Mouse (Mus musculus): ENCODE data around the gene Pdik1l. TPM values are rescaled to one million over a fixed set of nuclear protein-coding genes. Genes with fewer than 3 reads are reported as not detected.

The Pdik1l gene
- total RNA-seq, 1 experiment from 2014 or later = 15.5 TPM

DNA sequence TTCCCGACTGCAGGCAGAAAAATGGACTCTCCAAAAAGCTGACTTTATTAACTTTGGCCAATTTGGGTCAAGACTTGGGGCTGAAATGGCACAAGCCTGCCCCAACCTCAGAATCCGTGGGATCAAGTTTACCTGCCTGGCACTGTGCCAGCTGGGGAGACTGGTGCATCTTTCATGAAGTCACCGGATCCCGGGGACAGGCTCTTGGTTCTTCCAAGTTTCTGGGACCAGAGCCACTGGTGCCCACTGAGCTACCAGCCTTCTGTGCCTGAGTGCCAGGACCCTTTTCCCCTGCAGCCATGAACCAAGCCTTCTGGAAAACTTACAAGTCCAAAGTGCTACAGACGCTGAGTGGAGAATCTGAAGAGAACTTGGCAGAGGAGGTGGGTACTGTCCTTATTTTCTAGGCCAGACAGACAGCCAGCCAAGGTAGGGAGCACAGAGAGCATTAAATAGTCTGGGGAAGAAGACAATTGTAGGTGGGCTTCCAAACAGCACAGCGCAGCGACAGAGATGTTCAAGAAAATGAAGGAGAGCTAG lies 40.9 kb downstream of the Pdik1l start, which contains the start of gene Gm30191:
Gene Gm30191, plus strand, starts transcription at position 217 of the 540 bp plus-strand sequence.
- no peak for ATAC-seq (ENCODE audit: extremely low read depth, insufficient number of reproducible peaks, low FRiP score, poor library complexity, severe bottlenecking)

- no peak for ATAC-seq (ENCODE audit: extremely low read depth, insufficient number of reproducible peaks, low FRiP score, poor library complexity, severe bottlenecking)
Observed at GRCm38 (mm10) chr4:134246256-134246655, 41.4 kb downstream of the Pdik1l start.

DNA sequence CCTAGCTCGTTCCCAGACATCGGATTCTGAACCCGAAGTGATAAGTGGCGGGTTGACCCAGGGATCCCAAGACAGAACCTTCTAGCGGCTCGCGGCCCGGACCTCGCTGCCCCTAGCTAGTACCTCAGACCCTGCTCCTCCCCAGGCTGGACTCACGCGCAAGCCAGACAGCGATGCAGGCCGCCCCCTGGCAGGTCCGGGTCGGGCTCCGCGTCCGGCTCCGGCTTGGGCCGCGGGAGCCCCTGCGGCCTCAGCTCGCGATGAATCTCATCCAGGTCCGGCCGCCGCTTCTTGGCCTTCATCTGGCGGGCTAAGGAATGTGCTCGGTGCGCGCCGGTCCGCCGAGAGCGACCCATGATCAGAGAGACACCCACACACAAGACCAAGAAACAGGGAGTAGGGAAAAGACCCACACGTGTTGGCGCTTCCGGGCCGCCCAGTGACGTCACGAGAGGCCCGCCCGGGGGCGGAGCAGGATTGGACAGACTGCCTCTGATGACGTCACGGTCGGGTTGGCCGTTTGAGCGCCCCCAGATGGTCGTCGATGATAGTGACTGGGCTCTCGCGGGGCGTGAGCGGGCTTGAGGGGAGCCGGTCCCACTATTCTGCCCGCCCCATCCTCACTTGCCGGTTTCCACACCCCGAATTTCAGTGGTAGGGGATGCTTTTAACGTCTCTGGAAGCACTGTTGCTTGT lies 42.4 kb downstream of the Pdik1l start, which contains the start of gene Zfp593:
Gene Zfp593, minus strand, starts transcription at position 445 of the 696 bp plus-strand sequence.
- ATAC-seq (ENCODE audit: extremely low read depth, insufficient number of reproducible peaks, low FRiP score, poor library complexity, severe bottlenecking) = peak; percentile 81

DNA sequence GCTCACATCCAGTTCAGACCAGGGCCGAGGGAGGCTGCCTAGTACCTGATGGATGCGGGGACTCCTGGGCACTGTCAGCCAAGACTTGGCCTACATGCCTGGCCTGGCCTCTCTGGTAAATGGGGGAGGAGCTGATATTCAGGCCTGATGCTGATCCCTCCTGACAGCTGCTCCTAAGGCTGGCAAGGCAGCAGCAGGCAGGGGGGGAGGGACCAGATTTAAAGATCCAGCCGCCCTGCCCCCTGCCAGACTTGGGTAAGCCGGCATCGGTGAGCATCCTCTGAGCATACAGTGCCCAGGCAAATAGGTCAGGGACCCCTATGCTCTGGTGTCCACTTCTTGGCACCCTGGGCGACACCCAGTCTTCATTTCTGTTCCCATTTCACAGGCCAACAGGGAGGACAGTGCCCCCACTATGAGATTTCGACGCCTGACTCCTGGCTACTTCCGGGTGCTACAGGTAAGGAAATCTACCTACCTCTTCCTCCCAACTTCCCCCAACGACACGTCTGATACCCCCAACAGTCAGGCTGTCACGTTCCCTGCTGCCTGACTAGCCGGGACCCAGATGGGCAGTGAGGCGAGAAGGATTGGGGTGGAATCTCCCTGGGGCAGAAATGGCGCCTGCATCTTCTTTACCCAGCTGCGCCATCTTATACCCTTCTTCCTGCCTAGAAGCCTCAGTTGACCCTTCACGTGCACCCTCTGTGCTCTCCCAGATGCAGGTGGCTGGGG lies 44.0 kb downstream of the Pdik1l start, which contains the start of gene E130218I03Rik:
Gene E130218I03Rik, plus strand, starts transcription at position 147 of the 735 bp plus-strand sequence.
- ATAC-seq (ENCODE audit: extremely low read depth, insufficient number of reproducible peaks, low FRiP score, poor library complexity, severe bottlenecking) = no peak

DNA sequence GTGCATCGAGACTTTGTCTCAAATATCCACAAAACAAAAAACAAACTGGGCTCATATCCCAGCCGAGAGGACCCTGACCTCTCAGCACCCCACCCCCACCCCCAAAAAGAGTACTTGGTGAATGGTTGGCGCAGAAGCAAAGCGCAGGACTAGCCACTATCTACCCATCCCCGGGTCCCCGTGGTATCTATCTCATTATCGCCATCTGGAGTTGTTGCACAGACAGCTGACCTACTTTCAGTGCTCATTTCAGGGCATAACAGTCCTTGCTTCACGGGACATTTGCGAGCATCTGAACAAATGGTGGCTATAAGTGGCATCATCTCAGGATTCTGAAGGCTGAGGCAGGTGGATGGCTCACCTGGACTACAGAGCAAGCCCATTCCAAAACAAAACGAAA lies 49.0 kb downstream of the Pdik1l start:
- no peak for ATAC-seq (ENCODE audit: extremely low read depth, insufficient number of reproducible peaks, low FRiP score, poor library complexity, severe bottlenecking)

- no peak for ATAC-seq (ENCODE audit: extremely low read depth, insufficient number of reproducible peaks, low FRiP score, poor library complexity, severe bottlenecking)
Observed at GRCm38 (mm10) chr4:134238279-134238651, 49.4 kb downstream of the Pdik1l start, which contains the start of gene Cnksr1. Gene Cnksr1 (minus strand): TSS chr4:134238399.

DNA sequence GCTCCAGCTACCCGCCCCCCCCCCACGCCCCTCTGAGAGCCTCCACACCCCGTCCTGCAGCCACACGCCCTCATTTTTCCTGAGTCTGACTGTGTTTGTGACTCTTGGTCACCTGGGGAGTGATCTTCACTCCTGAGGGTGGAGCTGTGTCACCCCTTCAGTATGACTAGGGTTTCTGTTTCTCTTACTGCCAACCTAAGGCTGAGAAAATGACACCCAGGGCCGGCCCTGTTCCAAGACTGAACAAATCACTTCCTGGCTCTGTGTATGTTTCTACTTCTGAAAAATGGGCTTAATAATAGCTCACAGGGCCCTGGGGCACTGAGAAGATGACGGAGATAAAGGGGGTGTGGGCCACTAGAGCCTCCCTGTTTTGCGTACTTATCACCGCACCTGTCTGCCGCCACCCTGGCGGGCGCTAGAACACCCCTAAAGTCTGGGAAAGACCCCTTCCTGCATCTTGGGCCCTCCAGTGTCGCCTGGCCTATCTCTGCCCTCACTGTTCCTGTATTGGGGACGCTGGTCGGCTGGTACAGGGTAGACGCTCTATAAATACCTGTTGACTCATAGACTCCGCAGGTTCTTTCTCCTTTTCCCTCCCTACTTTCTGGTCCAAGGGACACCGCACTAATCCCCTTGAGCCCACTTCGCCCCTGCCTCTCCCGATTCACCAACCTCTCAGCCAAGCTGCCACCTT lies 50.0 kb downstream of the Pdik1l start:
- no peak for ATAC-seq (ENCODE audit: extremely low read depth, insufficient number of reproducible peaks, low FRiP score, poor library complexity, severe bottlenecking)

DNA sequence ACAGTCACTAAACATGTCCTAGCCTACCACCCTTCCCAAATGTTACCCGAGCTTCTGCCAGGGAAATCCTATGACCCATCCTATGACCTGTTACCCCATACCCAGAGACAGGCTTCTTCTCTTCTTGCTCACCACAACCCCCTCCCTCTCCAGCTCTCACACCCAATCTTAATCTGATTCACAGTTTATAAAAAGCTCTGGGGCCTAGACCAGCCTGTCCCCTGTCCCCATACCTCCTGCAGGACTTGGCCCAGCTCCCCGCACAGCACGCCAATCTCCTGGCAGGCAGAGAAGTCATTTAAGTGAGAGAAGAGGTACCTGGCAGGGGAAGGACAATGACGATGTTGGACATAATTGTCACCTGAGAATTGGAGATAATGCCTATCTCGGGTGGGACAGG lies 52.8 kb downstream of the Pdik1l start:
- ATAC-seq (ENCODE audit: extremely low read depth, insufficient number of reproducible peaks, low FRiP score, poor library complexity, severe bottlenecking) = no peak

- ATAC-seq (ENCODE audit: extremely low read depth, insufficient number of reproducible peaks, low FRiP score, poor library complexity, severe bottlenecking) = no peak
Observed at GRCm38 (mm10) chr4:134230431-134230830, 57.3 kb downstream of the Pdik1l start.

DNA sequence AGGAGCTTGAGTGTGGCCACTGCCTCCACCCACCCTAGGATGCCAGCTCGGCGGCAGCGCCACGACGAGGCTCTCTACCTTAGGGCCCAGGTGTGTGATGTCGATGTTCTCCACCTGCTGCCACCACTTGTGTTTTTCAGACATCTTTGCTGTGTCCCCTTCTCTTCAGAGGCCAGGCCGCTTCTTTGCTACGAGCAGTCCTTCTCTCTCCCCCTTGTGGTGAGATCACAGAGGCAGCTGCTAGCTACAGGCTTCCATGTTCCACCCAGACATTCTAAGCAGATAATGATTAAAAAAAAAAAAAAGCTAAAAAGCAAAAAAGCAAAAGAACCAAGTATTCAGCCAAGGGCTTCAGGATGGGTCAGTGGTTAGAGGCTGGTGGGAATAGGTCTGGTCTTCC lies 60.5 kb downstream of the Pdik1l start, which contains the start of gene Catsper4:
Gene Catsper4, minus strand, starts transcription at position 190 of the 400 bp plus-strand sequence.
- no peak for ATAC-seq (ENCODE audit: extremely low read depth, insufficient number of reproducible peaks, low FRiP score, poor library complexity, severe bottlenecking)

Other genes starting within 250 kb of the Pdik1l start
- gene Zfp683, start 234.1 kb downstream of the Pdik1l start, total RNA-seq (2017) = 0.58 TPM in 1 of 2 replicates, not detected in the other
- 4.2 and 7.4 TPM in 2 replicates for gene Crybg2, start 227.1 kb downstream of the Pdik1l start, total RNA-seq (2017)
- 2,308 and 2,325 TPM in 2 replicates for gene Cd52, start 192.8 kb downstream of the Pdik1l start, total RNA-seq (2017)
- 15.0 and 22.1 TPM in 2 replicates for gene Ubxn11, start 185.3 kb downstream of the Pdik1l start, total RNA-seq (2017)
- 471 and 477 TPM in 2 replicates for gene Sh3bgrl3, start 159.1 kb downstream of the Pdik1l start, total RNA-seq (2017)
- 26.5 and 38.3 TPM in 2 replicates for gene Cep85, start 100.8 kb downstream of the Pdik1l start, total RNA-seq (2017)
- not detected in 2 replicates for gene Gm7534, start 84.9 kb downstream of the Pdik1l start, total RNA-seq (2017)
- not detected in 2 replicates for gene Catsper4, start 60.5 kb downstream of the Pdik1l start, total RNA-seq (2017)
- gene Cnksr1, start 49.5 kb downstream of the Pdik1l start, total RNA-seq (2017) = 0.58 and 0.98 TPM in 2 replicates
- 0.47 TPM in 1 of 2 replicates, not detected in the other for gene E130218I03Rik, start 44.2 kb downstream of the Pdik1l start, total RNA-seq (2017)
- 3.6 and 5.7 TPM in 2 replicates for gene Zfp593, start 42.3 kb downstream of the Pdik1l start, total RNA-seq (2017)
- not detected in 2 replicates for gene Gm30191, start 41.0 kb downstream of the Pdik1l start, total RNA-seq (2017)
- not detected in 2 replicates for gene Grrp1, start 33.8 kb downstream of the Pdik1l start, total RNA-seq (2017)
- not detected in 2 replicates for gene Trim63, start 27.2 kb upstream of the Pdik1l start, total RNA-seq (2017)
- not detected in 2 replicates for gene Slc30a2, start 55.3 kb upstream of the Pdik1l start, total RNA-seq (2017)
- 0.86 and 1.3 TPM in 2 replicates for gene Extl1, start 96.0 kb upstream of the Pdik1l start, total RNA-seq (2017)
- 0.12 and 0.74 TPM in 2 replicates for gene Pafah2, start 108.4 kb upstream of the Pdik1l start, total RNA-seq (2017)
- gene Stmn1, start 180.4 kb upstream of the Pdik1l start, total RNA-seq (2017) = 9.9 and 16.6 TPM in 2 replicates
- gene Paqr7, start 208.8 kb upstream of the Pdik1l start, total RNA-seq (2017) = 3.5 and 3.7 TPM in 2 replicates
- gene Aunip, start 223.1 kb upstream of the Pdik1l start, total RNA-seq (2017) = not detected in 2 replicates
- 37.7 and 39.2 TPM in 2 replicates for gene Mtfr1l, start 247.5 kb upstream of the Pdik1l start, total RNA-seq (2017)

Measured in neutrophil, adult 5-6 weeks (primary cell).